Mouse (Mus musculus): ENCODE data around the gene Idi2.
A peak's percentile ranks its signal among the peaks of the same experiment; 100 is the strongest.
"Not testable (repeated sequence)": the region's sequence is repeated elsewhere in the genome, so short reads cannot be mapped to it uniquely, and the experiment has no call there.

Idi2 gene

DNA sequence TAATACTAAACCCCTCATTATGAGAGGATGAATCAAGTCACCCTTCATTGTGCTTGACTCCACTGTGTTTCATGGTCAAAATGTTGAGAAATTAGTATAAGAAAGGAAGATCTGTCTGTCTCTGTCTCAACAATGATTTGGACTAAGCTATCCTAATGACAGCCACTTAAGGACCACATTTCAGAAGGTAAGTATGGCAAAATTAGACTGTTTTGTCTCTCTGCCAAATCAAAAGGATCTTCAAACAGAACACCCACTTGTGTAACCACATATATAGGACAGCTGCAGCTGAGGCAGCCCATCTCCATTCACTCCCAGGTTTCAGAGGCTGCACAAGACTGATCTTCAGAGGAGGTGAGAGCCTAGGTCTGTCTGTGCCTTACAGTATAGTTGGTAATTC is at the start of gene Idi2:
Gene Idi2, plus strand, starts transcription at position 301 of the 400 bp plus-strand sequence.
- DNase-seq (ENCODE audit: low read depth, low spot score): not testable (repeated sequence)

DNA sequence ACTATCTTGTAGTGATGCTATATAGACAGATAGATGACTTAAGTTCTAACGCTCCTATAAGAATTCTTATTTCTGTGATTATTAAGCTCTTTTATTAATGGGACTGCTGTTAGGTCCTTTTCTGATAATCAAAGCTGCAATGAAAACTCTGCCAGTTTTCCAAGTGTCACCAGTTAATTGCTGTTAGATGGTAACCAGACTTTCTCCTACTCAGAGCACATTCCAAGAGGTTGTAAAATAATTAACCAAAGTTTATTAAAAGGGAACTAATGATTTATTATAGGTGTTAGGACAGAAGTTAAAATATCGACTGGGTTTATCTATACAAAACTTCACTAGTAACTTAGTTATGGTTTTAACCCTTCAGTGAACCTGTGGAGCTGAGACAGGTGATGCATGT is 46.7 kb upstream of the Idi2 start:
- not testable (repeated sequence) for DNase-seq (ENCODE audit: low read depth, low spot score)

DNA sequence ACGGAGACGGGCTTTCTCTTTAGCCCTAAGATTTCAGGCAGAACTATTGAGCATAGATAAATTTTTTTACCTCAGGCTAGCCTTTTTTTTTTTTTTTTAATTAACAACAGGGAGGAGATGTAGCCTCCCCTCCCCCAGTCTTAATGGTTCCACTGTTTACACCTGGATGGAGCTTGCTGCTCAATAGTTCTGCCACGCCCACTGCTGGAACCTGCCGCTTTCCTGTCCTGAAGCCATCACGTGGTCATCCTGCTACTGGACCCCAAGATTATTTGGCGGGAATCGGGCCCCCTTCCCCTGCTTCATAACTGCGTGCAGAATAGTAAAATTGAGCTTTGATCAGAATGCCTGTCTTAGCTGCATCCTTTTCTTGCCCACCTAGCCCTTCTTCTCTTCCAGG is 38.8 kb upstream of the Idi2 start:
- not testable (repeated sequence) for DNase-seq (ENCODE audit: low read depth, low spot score)

GRCm38 (mm10) chr13:8933499-8933898 is 19.2 kb upstream of the Idi2 start:
- DNase-seq (ENCODE audit: low read depth, low spot score): peak; percentile 12

DNA sequence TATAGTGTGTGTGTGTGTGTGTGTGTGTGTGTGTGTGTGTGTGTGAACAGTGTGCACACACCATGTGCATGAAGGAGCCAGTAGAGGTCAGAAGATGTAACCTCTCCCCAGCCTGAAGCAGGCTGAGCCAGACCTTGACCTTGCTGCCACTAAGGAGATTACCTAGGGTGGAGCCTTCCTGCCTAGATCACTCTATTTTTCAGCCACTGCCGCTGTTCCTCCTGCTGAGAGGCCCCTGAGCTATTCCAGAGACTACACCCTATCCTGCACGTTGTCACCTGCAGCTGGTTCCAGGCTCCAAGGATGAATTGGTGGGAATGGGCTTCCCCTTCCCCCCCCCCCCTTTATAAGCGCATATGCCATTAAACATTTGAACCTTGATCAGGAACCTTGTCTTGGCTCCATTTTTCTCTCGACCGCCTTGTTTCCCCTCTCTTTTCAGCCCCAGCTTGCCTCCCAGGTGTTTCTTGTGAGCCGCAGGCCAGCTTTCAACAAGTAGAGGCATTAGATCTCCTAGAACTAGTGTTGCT is 15.0 kb upstream of the Idi2 start:
- DNase-seq (ENCODE audit: low read depth, low spot score): peak; percentile 57

DNA sequence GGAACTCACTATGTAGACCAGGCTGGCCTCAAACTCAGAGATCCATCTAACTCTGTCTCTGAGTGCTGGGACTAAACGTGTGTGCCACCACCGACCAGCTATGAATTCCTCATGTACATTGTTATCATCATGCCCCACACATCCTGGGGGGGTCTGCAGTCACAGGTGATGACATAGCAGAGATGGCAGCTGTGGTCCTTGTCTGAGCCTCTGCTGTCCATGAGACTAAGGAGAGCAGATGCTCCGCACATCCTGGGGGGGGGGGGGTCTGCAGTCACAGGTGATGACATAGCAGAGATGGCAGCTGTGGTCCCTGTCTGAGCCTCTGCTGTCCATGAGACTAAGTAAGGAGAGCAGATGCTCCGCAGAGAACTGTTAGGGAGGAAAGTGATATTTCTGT is 11.6 kb upstream of the Idi2 start:
- DNase-seq (ENCODE audit: low read depth, low spot score): not testable (repeated sequence)

GRCm38 (mm10) chr13:8941701-8942100 is 11.0 kb upstream of the Idi2 start:
- DNase-seq (ENCODE audit: low read depth, low spot score): not testable (repeated sequence)

DNA sequence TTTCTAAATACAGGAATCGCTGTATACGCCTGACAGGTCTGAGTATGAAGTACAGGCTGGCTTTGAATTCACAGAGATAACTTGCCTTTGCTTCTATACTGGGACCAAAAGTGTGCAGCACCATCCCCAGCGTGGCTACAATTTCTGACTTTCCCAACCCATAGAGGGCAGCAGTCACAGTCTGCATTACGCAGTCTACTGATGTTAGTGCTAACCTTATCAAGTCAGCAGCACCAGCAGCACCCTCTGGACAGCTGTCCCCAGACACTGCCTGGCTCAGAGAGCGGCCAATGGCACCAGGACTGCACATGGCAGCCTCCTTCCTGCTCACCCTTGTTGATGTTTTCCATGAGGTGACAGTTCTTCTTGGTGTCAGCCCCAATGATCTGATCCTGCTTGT is 8.8 kb upstream of the Idi2 start:
- DNase-seq (ENCODE audit: low read depth, low spot score): not testable (repeated sequence)

GRCm38 (mm10) chr13:8948131-8948530 is 4.5 kb upstream of the Idi2 start, which contains the start of gene Gm9745:
Gm9745 (minus strand) TSS chr13:8948231.
- not testable (repeated sequence) for DNase-seq (ENCODE audit: low read depth, low spot score)

GRCm38 (mm10) chr13:8955127-8955526 is 2.5 kb downstream of the Idi2 start:
- DNase-seq (ENCODE audit: low read depth, low spot score): not testable (repeated sequence)

DNA sequence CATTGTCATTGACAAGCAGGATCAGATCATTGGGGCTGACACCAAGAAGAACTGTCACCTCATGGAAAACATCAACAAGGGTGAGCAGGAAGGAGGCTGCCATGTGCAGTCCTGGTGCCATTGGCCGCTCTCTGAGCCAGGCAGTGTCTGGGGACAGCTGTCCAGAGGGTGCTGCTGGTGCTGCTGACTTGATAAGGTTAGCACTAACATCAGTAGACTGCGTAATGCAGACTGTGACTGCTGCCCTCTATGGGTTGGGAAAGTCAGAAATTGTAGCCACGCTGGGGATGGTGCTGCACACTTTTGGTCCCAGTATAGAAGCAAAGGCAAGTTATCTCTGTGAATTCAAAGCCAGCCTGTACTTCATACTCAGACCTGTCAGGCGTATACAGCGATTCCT is 4.2 kb downstream of the Idi2 start:
- DNase-seq (ENCODE audit: low read depth, low spot score): not testable (repeated sequence)

GRCm38 (mm10) chr13:8959058-8959457 is 6.4 kb downstream of the Idi2 start:
- not testable (repeated sequence) for DNase-seq (ENCODE audit: low read depth, low spot score)

- DNase-seq (ENCODE audit: low read depth, low spot score): not testable (repeated sequence)
Measured at GRCm38 (mm10) chr13:8959554-8959953, 6.9 kb downstream of the Idi2 start.

DNA sequence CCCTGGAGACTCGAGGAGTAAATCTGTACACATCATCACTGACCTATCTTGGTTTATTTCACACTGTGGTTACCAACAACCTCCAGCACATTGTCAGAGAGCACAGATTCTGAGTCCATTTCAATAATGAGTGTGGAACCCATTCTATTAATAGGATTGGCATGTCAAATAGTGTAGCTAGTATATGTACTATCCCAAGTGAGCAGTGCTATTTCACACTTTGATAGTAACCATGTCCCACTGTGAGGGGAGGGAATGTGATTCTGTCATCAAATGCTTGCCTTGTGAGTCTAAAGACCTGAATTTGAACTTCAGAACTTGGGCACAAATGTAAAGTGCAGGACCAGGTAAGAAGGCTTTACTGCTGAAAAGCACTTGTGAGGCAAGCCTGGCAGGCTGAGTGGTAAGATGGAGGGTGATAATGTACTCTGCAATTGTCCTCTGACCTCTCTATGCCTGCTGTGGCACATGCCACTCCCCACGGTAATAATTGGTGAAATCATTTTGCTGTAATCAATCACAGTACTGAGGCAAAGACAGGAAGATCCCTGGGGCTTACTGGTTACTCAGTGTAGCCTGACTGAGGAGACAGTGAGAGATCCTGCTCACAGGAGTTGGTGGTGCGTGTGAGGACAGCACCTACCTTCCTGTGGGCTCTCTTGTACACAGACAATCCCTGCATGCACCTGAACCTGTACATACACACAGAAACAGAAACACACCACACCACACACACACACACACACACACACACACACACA is 8.6 kb downstream of the Idi2 start:
- DNase-seq (ENCODE audit: low read depth, low spot score): not testable (repeated sequence)

DNA sequence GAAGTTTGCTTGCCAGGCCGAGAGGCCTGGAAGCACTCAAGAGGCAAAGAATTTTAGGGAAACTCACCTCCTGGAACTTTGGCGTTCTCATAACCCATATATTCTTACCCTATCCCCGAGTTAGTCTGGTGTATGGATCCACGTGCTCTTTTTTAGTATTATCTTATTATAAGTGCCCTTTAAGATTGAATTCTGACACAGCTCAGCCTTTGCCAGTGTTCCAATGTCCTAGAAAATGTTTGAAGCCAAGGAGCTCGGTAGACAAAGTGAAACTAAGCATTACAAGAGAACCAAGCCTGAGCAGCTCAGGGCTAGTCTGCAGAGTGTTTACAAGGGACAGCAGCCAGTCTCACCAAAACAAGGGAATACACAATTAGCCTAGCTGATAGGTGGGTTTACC is 9.6 kb downstream of the Idi2 start:
- not testable (repeated sequence) for DNase-seq (ENCODE audit: low read depth, low spot score)

- DNase-seq (ENCODE audit: low read depth, low spot score): no peak
Measured at GRCm38 (mm10) chr13:8965224-8965623, 12.6 kb downstream of the Idi2 start.

DNA sequence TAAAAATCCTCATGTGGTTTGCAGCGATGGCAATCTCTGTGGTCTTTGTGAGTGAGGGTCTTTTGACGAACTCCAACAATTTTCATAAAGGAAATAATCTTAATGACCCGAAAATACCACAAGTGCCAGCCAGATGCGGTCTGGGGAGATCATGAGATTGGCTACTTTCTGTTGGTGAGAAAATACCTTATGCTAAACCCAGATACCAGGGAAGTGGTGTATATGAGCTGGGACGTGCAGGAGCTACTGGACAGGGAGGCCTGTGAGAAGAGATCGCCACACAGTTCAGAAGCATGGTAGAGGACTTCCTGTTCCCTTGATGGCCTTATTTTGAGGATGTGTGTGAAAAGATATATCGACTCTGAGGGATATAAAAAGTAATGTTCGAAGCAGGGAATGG is 15.1 kb downstream of the Idi2 start:
- no peak for DNase-seq (ENCODE audit: low read depth, low spot score)

- no peak for DNase-seq (ENCODE audit: low read depth, low spot score)
Measured at GRCm38 (mm10) chr13:8972369-8972768, 19.7 kb downstream of the Idi2 start.

- no peak for DNase-seq (ENCODE audit: low read depth, low spot score)
Measured at GRCm38 (mm10) chr13:8972972-8973371, 20.3 kb downstream of the Idi2 start.

- peak; percentile 77 for DNase-seq (ENCODE audit: low read depth, low spot score)
Measured at GRCm38 (mm10) chr13:8992231-8992630, 39.6 kb downstream of the Idi2 start.

DNA sequence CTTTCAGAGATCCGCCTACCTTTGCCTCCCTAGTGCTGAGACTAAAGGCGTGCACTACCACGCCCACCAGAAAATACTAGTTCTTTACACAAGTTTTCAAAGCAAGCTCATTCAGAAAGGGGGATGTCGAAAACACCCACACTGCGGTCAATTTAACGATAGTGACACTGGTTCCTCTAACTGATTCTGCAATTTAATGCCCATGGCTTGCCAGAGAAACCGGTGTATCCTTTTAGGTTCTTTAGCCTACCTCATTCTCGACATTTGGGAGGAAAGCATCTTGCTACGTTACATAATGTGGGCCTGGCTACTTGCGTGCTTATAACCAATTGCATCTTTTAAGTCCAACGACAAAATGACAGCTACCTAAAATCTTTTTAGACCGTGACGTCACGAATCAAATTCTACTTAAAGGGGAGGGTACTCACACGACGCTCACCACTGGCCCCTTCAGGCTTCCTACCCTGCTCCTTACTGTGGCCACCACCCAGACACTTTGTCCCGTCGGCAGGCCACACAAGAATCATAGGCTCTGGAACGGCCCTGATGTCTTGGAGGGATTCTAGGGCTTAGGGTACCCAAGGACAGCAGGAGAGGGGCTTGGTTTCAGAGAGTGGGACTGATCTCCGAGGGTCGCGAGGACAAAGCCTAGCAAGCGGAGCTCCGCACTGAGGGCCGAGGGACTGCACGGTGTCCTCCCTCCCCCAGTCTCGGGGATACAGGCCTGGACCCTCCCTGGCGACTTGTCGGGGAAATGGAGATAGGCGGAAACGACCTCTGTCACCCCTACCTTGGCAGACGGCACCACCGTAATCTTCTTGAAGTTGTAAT is 42.7 kb downstream of the Idi2 start:
- peak; percentile 78 for DNase-seq (ENCODE audit: low read depth, low spot score)
